Mouse (Mus musculus) MEL (cell line): ENCODE results near the gene Nat10.

ENCODE experiments used
- CTCF ChIP-seq, 3 experiments: IDR thresholded peaks in 2 of 3; conservative IDR thresholded peaks in 1 of 3; 2 replicates each; pipeline ENCODE4 v1.5.1; 2011 to 2012; ENCODE audit warnings: low read length in 3 of 3, low read depth in 2 of 3, mild to moderate bottlenecking in 2 of 3, improper control_type of control experiment in 1 of 3, inconsistent platforms in 1 of 3, mixed read lengths in 1 of 3, moderate library complexity in 1 of 3; ENCODE audit not compliant: control insufficient read depth in 1 of 3, insufficient read depth in 1 of 3, poor library complexity in 1 of 3, severe bottlenecking in 1 of 3
- HCFC1 ChIP-seq: IDR thresholded peaks from 2 replicates; pipeline ENCODE4 v1.6.1; 2012; ENCODE audit warnings: low read depth, mild to moderate bottlenecking, inconsistent platforms, low read length, improper control_type of control experiment, moderate library complexity
- MXI1 ChIP-seq: IDR thresholded peaks from 2 replicates; pipeline ENCODE4 v1.6.1; 2011; ENCODE audit warnings: mild to moderate bottlenecking, low read depth, low read length, improper control_type of control experiment
- NELFE ChIP-seq: IDR thresholded peaks from 2 replicates; pipeline ENCODE4 v1.6.1; 2011; ENCODE audit warnings: low read depth, low read length, improper control_type of control experiment
- POLR2A ChIP-seq, 2 experiments: IDR thresholded peaks; 2 replicates each; pipeline ENCODE4 v1.6.1; 2011 to 2012; ENCODE audit warnings: low read length in 2 of 2, mild to moderate bottlenecking in 2 of 2, control low read depth in 1 of 2, improper control_type of control experiment in 1 of 2, low read depth in 1 of 2, moderate library complexity in 1 of 2; ENCODE audit not compliant: control insufficient read depth in 1 of 2, insufficient read depth in 1 of 2, poor library complexity in 1 of 2
- RCOR1 ChIP-seq: IDR thresholded peaks from 2 replicates; pipeline ENCODE4 v1.6.1; 2012; ENCODE audit warnings: low read depth, mild to moderate bottlenecking, inconsistent platforms, low read length, improper control_type of control experiment
- SMC3 ChIP-seq: IDR thresholded peaks from 2 replicates; pipeline ENCODE4 v1.6.1; 2011; ENCODE audit warnings: low read depth, low read length, improper control_type of control experiment
- TBP ChIP-seq: IDR thresholded peaks from 2 replicates; pipeline ENCODE4 v1.8.0; 2011; ENCODE audit warnings: low read depth, low read length, improper control_type of control experiment
- ZMIZ1 ChIP-seq: IDR thresholded peaks from 2 replicates; pipeline ENCODE4 v1.6.1; 2012; ENCODE audit warnings: low read depth, mild to moderate bottlenecking, inconsistent platforms, low read length, improper control_type of control experiment, moderate library complexity

- peak; percentile 71 to 93 for TF ChIP-seq POLR2A (IDR thresholded peaks at IDR 0.05; ENCODE audit: control insufficient read depth in 1 of 2, insufficient read depth in 1 of 2, low read depth in 1 of 2, low read length in 2 of 2, poor library complexity in 1 of 2)
- TF ChIP-seq RCOR1: peak; percentile 51; the same call in 1 of the 2 replicates
- TF ChIP-seq SMC3: peak; percentile 34
- peak; percentile 73 for TF ChIP-seq NELFE
- peak; percentile 84 for TF ChIP-seq TBP
- peak; percentile 100 for TF ChIP-seq MXI1
- TF ChIP-seq HCFC1: peak; percentile 96
- no peak for TF ChIP-seq CTCF (IDR thresholded peaks at IDR 0.05 in 2 of 3, conservative IDR thresholded peaks at IDR 0.05 in 1 of 3; ENCODE audit: control insufficient read depth in 1 of 3, insufficient read depth in 1 of 3, low read depth in 2 of 3, low read length in 3 of 3, poor library complexity in 1 of 3, severe bottlenecking in 1 of 3)
- peak; percentile 86; the same call in 1 of the 2 replicates for TF ChIP-seq ZMIZ1
Observed at GRCm38 (mm10) chr2:103760906-103761716, at the start of gene Nat10.
